Mouse (Mus musculus): Measurements from ENCODE around the gene Pot1b. TPM values are rescaled to one million over a fixed set of nuclear protein-coding genes. Genes with fewer than 3 reads are reported as not detected.

The Pot1b gene
- 8.3 TPM for polyA plus RNA-seq (2014; fragmentation: Illumina TruSeq; extraction: RNeasy Lipid Tissue Mini Kit (QIAGEN cat#74804); ENCODE audit: low read depth, low replicate concordance)

GRCm38 (mm10) chr17:55711984-55712811 lies at the start of gene Pot1b:
TSS of gene Pot1b (minus strand) at chr17:55712628.

DNA sequence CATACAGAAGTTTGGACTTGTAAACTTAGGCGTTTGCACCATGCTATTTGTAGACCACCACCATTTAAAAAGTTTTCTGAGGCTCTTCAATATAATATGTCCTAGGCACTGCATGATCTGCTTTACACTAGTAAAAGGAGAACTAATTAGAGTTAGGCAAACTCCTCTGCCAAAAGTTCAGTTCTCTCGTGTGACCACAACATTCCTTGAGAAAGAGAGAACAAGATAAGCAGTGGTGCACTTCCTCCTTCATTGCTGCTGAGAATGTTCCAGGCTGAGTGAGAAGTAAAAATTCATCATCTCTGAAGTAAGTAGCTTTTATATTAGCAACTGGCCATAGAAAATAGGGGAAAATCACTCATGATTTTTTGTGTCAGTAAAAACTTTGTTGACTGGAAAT lies 37.4 kb upstream of the Pot1b start, which contains the start of gene Adgre4:
Gene Adgre4 (plus strand): TSS at position 199 of the 400 bp plus-strand sequence.

DNA sequence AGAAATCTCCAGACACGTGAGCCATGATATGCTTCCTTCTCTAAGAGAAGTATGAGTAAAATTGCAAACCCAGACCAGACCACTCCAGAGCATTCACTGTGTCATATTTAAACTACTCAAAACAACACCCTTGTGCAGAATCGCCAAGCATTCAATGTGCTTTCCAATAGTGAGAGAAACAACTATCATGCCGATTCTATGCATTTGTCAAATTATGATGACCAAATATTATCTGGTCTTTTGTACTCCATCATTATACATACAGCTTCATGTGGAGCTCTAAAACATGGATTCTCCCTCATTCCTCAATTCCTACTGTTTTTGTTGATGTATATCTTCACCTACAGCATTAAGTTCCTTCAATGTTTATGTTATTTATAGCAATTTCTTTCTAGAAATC lies 87.3 kb downstream of the Pot1b start, which contains the start of gene Vmn2r118:
Gene Vmn2r118 (minus strand): TSS at position 101 of the 400 bp plus-strand sequence.

Other genes with a start within 250 kb of the Pot1b start
- not detected for gene Vmn2r118, start 87.4 kb downstream of the Pot1b start, polyA plus RNA-seq (2014; fragmentation: Illumina TruSeq; extraction: RNeasy Lipid Tissue Mini Kit (QIAGEN cat#74804); ENCODE audit: low read depth, low replicate concordance)
- 1.3 TPM for gene Adgre4, start 37.4 kb upstream of the Pot1b start, polyA plus RNA-seq (2014; fragmentation: Illumina TruSeq; extraction: RNeasy Lipid Tissue Mini Kit (QIAGEN cat#74804); ENCODE audit: low read depth, low replicate concordance)
- 4.8 TPM for gene Zfp119a, start 166.3 kb upstream of the Pot1b start, polyA plus RNA-seq (2014; fragmentation: Illumina TruSeq; extraction: RNeasy Lipid Tissue Mini Kit (QIAGEN cat#74804); ENCODE audit: low read depth, low replicate concordance)
- gene Zfp959, start 179.5 kb upstream of the Pot1b start, polyA plus RNA-seq (2014; fragmentation: Illumina TruSeq; extraction: RNeasy Lipid Tissue Mini Kit (QIAGEN cat#74804); ENCODE audit: low read depth, low replicate concordance), result 9.7 TPM
- gene Zfp119b, start 236.9 kb upstream of the Pot1b start, polyA plus RNA-seq (2014; fragmentation: Illumina TruSeq; extraction: RNeasy Lipid Tissue Mini Kit (QIAGEN cat#74804); ENCODE audit: low read depth, low replicate concordance), result 7.1 TPM
- 2.5 TPM for gene Ebi3, start 240.0 kb upstream of the Pot1b start, polyA plus RNA-seq (2014; fragmentation: Illumina TruSeq; extraction: RNeasy Lipid Tissue Mini Kit (QIAGEN cat#74804); ENCODE audit: low read depth, low replicate concordance)
- 10.1 TPM for gene Yju2, start 246.5 kb upstream of the Pot1b start, polyA plus RNA-seq (2014; fragmentation: Illumina TruSeq; extraction: RNeasy Lipid Tissue Mini Kit (QIAGEN cat#74804); ENCODE audit: low read depth, low replicate concordance)

Measured in adipose tissue, adult 10 weeks (tissue).